Mouse (Mus musculus) adrenal gland (tissue): ENCODE measurements at regions not wholly inside any gene's neighbourhood (a gene's known extent, or its start where the extent isn't known, plus 50 kb on each side); places are given as distances from the start of the nearest gene placed in this dataset.
"Not testable (repeated sequence)": the region's sequence is repeated elsewhere in the genome, so short reads cannot be mapped to it uniquely, and the experiment has no call there.

Experiments
- intact Hi-C: fragments of 180-260 bp; cut with DNase I; formaldehyde crosslinking; loops from one replicate; pipeline ENCODE4 v1.15.1; 2025

DNA sequence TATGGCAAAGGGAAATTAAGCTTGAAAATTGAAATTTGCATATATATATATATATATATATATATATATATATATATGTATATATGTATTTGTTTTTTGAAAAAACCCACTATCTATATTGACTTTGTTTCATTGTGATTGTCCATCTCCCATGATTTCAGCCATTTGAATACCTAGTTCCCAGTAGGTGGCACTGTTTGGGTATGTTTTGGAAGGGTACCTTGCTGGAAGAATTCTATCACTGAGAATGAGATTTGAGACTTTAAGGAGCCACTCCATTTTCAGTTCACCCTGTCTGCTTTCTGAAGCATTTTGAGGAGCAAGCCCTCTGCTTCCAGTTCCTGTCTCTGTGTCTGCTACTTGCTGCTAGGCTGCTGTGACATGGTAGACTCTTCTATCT lies 72.8 kb upstream of the Ugt8a start:
- intact Hi-C loops, result loop anchor here (5.0 kb wide), 1 partner anchor 391 kb away; no protein-coding TSS in a partner anchor

DNA sequence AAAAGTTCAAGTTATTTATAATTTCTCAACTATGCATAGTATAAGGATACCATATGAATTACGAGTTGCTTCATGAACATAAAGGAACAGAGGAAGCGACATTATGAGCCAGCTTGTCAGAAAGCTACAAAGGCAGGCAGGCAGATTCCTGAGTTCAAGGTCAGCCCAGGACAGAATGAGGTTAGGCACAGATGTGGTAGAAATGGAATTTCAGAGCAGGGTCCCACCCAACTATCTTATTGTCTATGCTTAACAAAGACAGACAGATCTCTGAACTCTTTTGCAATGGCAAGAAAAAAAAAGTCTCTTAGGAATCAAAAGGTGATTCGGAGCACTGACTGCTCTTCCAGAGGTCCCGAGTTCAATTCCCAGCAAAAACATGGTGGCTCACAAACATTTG lies 77.7 kb upstream of the Ugt8a start:
- intact Hi-C loops, result no loop called here

- intact Hi-C loops, result no loop called here
These were observed 105.9 kb upstream of the Ugt8a start for GRCm38 (mm10) chr3:126044327-126044726.

DNA sequence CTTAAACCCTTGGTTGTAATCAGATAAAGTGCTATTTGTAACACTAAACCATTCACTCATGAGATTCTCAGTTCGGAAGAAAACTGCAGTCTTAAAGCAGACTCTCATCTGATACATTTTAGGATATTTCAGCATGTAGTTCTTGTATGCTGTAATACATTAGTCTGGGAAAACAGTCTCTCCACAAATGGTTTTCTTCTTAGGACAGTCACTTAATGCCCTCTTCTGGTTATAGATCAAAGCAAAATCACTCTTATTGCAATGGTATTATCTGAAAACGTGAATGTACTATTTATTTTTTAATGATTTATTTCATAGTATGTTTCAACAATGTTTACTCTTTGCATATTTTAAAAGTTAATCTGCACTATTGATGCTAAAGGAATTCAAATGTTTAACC lies 106.4 kb upstream of the Ugt8a start:
- intact Hi-C loops, result no loop called here

GRCm38 (mm10) chr3:126045992-126046786 lies 107.8 kb upstream of the Ugt8a start:
- intact Hi-C loops, result no loop called here

DNA sequence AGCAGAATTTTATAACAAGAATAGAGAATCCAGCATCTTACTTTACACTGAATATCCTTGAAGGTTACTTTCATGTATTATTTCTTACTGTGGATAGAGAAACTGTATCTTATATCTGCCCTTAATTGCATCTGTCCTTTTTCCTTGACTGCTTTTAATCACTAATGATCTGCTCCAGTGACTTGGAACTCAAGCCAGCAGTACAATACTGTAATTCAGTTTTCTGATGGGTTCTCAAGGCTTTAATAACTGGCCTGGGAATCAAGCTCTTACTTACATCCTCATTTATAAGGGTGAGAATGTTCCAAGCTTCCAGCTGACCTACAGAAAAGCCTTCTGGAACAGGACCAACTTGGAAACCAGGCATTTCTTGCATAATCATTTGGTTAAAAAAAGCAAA lies 120.2 kb upstream of the Ugt8a start:
- intact Hi-C loops, result no loop called here

DNA sequence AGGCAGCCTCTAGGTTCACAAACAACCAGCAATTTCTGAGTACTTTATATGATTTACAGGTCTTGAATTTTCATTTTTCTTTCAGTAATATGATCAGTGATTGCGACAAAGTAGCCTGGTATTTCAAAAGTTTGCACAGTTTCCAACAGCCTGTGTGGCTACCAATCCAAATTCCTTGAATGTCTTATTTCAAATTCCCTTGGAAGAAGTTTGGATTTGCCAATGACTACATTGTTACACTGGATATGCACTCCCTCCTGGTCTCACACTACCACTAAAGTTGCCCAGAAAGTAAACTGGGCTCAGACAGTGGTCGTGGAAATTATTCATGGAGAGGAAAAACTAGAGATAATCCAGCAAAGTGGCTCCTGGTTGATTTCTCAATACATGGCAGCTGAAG lies 166.7 kb upstream of the Ugt8a start:
- intact Hi-C loops, result loop anchor here (10.0 kb wide), 1 partner anchor 1450 kb away; no protein-coding TSS in a partner anchor

DNA sequence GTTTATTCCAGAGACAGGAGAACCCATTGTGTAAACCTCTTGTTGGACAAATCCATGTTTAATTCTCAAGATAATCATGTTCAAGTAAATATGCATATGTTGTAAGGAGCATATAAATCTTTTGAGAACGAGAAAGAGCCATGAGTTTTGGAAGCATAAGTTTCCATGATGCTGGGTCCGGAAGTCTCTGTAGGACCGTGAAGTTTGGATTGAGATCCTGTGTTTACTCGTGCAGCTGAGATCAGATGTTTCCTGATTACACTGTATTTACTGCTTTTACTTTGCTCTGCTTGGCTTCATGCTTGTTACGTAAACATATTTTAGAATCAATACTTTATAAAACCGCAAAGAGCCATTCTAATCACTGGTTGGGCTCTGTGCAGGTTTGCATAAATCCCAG lies 171.0 kb upstream of the Ugt8a start:
- intact Hi-C loops, result loop anchor here (10.0 kb wide), 1 partner anchor 1455 kb away; no protein-coding TSS in a partner anchor

DNA sequence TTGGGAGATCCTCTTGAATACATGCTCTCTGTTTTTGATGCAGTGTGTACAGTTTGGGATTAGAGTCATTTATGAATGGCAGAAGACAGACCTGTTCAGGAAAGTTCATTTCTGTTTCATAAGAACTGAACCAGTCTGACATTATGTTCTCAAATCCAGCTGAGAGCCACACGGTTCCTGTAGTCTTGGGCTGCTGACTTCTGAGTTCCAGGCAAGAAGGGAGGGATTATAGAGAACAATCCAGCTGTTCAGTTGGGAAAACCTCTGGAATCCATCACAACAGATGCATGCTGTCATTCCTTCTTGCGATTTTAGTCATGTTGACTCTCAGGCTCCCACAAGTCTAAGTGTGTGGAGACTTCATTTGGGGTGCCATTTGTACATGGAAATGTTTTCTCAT lies 179.4 kb upstream of the Ugt8a start:
- intact Hi-C loops, result no loop called here

DNA sequence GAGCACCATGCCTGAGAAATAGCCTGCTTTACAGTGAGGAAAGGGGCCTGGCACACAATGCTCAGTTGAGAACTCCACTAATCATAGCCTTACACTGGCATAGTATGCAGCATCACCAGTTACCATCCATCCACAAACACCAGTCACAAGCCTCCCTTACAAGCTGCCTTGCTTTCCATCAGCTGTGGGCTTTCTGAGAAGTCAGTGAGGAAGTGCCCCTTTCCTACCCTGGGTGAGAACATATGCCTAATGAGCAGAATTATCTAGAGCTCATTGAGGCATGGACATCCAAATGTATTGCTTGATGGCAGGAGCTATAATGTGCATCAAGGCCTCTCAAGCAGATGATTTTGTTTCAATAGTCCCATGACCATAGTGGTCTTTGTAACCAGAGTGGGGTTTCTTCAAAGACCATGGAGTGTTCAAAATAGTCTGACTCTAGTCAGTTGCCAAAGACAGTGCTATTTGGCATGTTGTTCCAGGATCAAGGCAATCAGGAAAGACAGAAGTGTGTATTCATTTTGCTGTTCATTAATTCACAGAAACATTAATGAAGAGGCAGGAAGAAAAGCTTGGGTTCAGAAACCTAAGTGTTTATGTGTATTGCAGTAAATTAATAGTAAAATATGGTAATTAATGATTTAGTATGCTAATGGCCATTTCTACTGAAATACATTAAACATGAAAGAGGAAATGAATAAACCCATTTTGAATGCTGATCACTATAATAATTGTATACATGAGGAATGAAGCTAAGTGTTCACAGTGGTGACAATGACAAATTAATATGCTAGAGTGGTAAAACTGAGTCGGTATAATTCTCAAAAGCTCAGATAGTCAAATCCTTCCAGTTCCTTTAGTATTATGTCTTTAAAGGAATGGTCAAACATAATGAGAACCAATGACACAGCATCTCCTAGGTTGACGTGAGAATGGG lies 184.2 kb upstream of the Ugt8a start:
- intact Hi-C loops, result no loop called here

- intact Hi-C loops, result no loop called here
These were observed 196.9 kb upstream of the Arsj start for GRCm38 (mm10) chr3:126166542-126166941.

- intact Hi-C loops, result no loop called here
These were observed 154.5 kb upstream of the Arsj start for GRCm38 (mm10) chr3:126209024-126209423.

DNA sequence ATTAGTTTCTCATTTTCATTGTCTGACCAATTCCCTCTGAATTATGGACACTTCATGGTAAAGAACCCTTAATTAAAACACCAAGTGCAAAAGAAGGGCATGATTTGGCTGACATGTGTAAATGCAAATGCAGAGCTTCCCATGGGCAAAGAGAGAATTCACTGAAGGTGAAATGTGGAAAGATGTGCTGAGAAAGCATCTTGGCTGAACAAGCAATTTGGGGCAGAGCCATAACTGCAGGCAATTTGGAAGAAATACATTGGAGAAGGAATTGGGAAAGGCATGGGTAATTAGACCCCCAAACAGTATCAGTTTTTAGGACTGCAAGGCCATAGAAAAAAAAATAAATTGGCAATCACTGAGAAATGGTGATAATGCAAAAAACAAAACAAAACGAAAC lies 153.3 kb upstream of the Arsj start:
- intact Hi-C loops, result no loop called here

DNA sequence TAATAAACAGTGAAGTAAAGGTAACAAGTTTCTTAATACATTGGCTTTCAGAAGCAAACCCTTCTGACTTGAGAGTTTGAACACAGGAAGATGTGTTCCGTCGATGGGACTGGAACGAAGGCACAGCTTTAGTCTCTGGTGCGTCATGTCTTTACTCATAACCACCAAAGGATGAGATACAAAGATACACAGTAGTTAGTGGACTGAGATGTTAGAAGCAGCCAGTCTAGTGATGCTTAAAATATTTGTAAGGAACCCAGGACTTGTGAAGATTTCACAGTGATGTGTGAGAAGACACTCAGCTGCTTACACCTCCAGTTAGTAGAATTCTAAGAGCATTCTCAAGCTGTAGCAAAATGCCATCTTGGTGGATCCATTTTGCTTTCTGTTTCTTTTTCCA lies 135.9 kb upstream of the Arsj start:
- intact Hi-C loops, result no loop called here

- intact Hi-C loops, result no loop called here
These were observed 117.7 kb upstream of the Arsj start for GRCm38 (mm10) chr3:126245834-126246233.

GRCm38 (mm10) chr3:126261270-126261669 lies 102.2 kb upstream of the Arsj start:
- intact Hi-C loops, result no loop called here

DNA sequence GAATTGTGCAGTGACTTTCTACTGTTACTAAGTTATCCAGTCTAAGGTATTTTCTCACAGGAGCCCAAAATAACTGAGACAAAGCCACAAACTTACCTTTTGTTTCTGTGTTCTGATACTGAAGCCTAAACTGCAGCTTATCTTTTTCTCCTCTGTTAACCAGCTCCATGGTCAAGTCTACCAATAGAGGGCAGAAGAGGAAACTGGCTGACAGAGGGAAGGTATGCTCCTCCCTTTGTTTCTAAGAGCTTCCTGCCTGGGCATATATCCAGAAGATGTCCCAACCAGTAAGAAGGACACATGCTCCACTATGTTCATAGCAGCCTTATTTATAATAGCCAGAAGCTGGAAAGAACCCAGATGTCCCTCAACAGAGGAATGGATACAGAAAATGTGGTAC lies 91.5 kb upstream of the Arsj start:
- intact Hi-C loops, result not testable (repeated sequence)

DNA sequence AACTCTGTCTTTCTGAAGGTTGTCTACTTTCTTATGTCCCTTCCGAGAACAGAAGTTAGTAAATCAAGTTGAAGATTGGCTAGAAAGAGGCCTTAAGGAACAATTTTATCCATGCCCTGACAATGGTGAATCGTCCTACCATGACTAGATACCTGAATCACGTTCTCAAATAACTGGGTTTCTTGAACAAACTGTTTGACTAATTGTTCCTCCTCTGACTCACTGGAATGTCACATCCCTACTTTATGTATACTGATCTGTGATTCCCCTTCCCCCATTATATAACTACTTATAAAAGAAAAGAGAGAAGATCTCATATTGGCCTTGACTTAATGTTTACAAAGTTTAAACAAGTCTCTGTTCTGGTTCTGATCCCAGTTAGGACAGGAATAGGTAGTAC lies 89.9 kb upstream of the Arsj start:
- intact Hi-C loops, result no loop called here

GRCm38 (mm10) chr3:126276008-126276700 lies 87.3 kb upstream of the Arsj start:
- intact Hi-C loops, result no loop called here

- intact Hi-C loops, result no loop called here
These were observed 79.0 kb upstream of the Arsj start for GRCm38 (mm10) chr3:126284294-126285090.

DNA sequence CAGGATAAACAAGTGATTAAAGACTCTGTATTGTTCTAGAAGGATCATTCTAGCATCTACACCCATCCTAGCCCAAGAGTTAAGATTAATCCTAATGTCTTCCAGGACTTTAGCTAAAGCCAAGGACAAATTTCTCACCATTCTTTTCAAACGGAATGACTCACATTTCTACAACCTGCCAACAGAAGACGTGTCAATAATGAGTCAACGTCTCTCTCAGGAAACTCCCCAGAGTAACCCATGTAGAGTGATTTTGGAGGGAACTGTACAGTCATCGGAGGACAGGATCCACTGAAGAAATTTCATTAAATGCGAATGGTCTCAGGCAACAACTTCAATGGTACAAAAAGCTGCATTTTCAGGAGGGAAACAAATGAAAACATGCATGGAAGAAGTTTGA lies 71.2 kb upstream of the Arsj start:
- intact Hi-C loops, result no loop called here
